Mouse (Mus musculus) midbrain, postnatal 0 days (tissue): ENCODE data around the gene Tceal8. TPM values are rescaled to one million over a fixed set of nuclear protein-coding genes. Genes with fewer than 3 reads are reported as not detected.
"Not testable (repeated sequence)": the region's sequence is repeated elsewhere in the genome, so short reads cannot be mapped to it uniquely, and the experiment has no call there.

Source experiments
- ATAC-seq: fragments of 200-750 bp; cut with Nextera tagmentation; 2 replicates; pipeline ENCODE4 v1.8.0; 2017; ENCODE audit warnings: moderate number of reproducible peaks, mild to moderate bottlenecking, moderate TSS enrichment, moderate library complexity; ENCODE audit not compliant: low FRiP score
- DNase-seq: peaks from one replicate; pipeline ENCODE4 v3.0.0-alpha.2; 2015; ENCODE audit warnings: low spot score
- H3K27ac ChIP-seq: fragments of 300-500 bp; sonication (generic); 2 replicates; pipeline ENCODE4 v1.5.1; 2014; ENCODE audit warnings: low read depth, mild to moderate bottlenecking, low read length, mixed read lengths
- H3K27me3 ChIP-seq: fragments of 300-500 bp; sonication (generic); 2 replicates; pipeline ENCODE4 v1.6.1; 2014; ENCODE audit warnings: low read length, control low read depth, mixed read lengths; ENCODE audit not compliant: insufficient read depth
- H3K36me3 ChIP-seq: fragments of 300-500 bp; sonication (generic); 2 replicates; pipeline ENCODE4 v1.6.1; 2014; ENCODE audit warnings: low read length, control low read depth, mixed read lengths; ENCODE audit not compliant: insufficient read depth
- H3K4me1 ChIP-seq: fragments of 300-500 bp; sonication (generic); 2 replicates; pipeline ENCODE4 v1.6.1; 2014; ENCODE audit warnings: mild to moderate bottlenecking, control low read depth, antibody characterized with exemption, low read length, mixed read lengths; ENCODE audit not compliant: insufficient read depth
- H3K4me2 ChIP-seq: fragments of 300-500 bp; sonication (generic); 2 replicates; pipeline ENCODE4 v1.6.1; 2014; ENCODE audit warnings: low read depth, mild to moderate bottlenecking, low read length, mixed read lengths; ENCODE audit not compliant: poor library complexity, severe bottlenecking
- H3K4me3 ChIP-seq: fragments of 300-500 bp; sonication (generic); 2 replicates; pipeline ENCODE4 v1.5.1; 2014; ENCODE audit warnings: low read depth, mild to moderate bottlenecking, low read length, moderate library complexity
- H3K9ac ChIP-seq: fragments of 300-500 bp; sonication (generic); replicated peaks from 2 replicates; pipeline ENCODE4 v1.6.1; 2014; ENCODE audit warnings: mild to moderate bottlenecking, low read length, moderate library complexity, mixed read lengths; ENCODE audit not compliant: poor library complexity, severe bottlenecking
- H3K9me3 ChIP-seq: fragments of 300-500 bp; sonication (generic); 2 replicates; pipeline ENCODE4 v1.6.1; 2016; ENCODE audit warnings: low read length, control low read depth
- CTCF ChIP-seq: IDR thresholded peaks from 2 replicates; pipeline ENCODE4 v1.5.1; 2016; ENCODE audit warnings: antibody characterized with exemption, mild to moderate bottlenecking
- WGBS: fragments of 180-500 bp; shearing (Covaris S2); extraction: QIAGEN DNeasy Blood & Tissue Kit; methylation state at CpG from one replicate; pipeline ENCODE4 v1.1.7; 2014; 5-methylcytosine and 5-hydroxymethylcytosine counted together
- polyA plus RNA-seq: library from polyadenylated mRNA; unstranded; fragments of >200 nt; fragmentation: Nextera tagmentation; extraction: Ambion mirVana; gene quantifications from 2 replicates; pipeline ENCODE4 v1.2.1, GENCODE M21; 2015
- total RNA-seq: library from RNA; depleted of rRNA; stranded (reverse); fragments of >200 nt; gene quantifications from 2 replicates; pipeline ENCODE4 v1.2.3, GENCODE M21; 2014

The Tceal8 gene
- total and polyA plus RNA-seq, 2 experiments from 2014 or later: 84.0 to 135 TPM

DNA sequence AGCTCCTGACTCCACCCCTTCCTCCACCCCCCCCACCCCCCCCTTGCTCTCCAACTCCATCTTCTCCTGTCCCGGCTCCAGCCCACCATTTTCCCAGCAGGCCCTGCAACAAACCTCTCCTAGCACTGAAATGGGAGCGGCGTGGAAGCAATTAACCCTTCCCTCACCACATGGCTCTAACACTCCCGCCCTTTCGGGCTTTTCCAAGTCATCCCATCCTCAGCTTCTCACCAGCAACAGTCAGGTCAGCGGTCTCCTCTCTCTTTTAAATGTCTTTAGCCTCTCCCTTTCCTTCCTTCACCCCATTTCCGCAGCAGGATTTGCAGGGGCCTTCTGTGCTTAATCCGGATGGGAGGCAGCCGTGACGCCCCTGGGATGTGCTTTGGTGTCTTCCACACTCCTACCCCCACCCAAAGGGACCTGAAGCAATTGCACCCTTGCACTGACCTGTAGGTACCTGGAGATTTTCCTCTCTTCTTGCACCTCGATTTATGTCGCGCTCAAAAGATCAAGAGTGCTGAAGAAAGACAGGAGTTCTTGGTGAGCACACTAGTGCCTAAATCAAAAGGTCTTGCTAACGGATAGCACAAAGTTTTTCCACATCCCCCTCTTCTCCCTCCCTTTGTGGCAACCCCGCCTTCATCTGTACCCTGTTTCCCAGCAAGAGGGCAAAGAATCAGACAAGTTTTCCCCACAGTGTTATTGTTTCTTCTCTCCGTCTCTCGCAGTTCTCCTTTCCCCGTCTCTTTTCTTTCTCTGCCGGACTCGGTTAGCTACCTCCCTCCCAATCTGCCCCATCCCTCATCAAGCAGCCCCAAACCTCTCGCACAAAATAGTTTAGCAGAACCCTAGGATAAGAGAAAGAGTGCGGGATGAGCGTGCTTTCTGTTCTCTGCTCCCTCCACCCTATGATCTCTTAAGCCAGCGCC is 689 bp downstream of the Tceal8 start:
- no peaks in the 10 kb centered on the region for H3K27me3 ChIP-seq
- DNase-seq (peak; percentile 86), ATAC-seq (peak; percentile 83)
- peak overlapping the region; percentile 45 for H3K4me2 ChIP-seq
- TF ChIP-seq CTCF: no peak
- H3K4me3 ChIP-seq: peak overlapping the region; percentile 50
- 19% methylated on average over 24 of the region's 24 CpGs for WGBS
- H3K27ac ChIP-seq: peak overlapping the region; percentile 82
- H3K36me3 ChIP-seq: no peaks in the 10 kb centered on the region
- H3K9me3 ChIP-seq: no peaks in the 10 kb centered on the region
- H3K4me1 ChIP-seq: no peaks in the 10 kb centered on the region
- H3K9ac ChIP-seq: peak overlapping the region; percentile 59

DNA sequence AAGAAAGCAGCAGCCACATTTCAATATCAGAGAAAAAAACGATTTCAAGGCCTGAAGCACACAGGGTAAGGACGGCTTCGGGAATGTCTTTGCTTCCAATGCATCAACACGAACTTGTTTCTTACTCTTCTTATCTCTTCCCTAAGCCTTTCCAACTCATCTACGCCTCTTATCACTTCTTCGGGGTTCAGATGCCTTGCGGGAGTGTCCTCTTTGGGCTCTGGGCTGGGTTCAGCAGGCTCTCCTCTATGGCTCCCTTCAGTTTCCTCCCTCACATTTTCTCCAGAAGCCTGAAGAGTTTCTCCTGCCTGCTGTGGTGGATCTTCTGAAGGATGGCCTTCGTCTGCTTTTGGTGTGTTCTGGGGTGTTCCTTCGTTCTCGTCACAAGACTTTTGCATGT is 1.5 kb downstream of the Tceal8 start:
- ATAC-seq (no peak), DNase-seq (no peak)
- WGBS: 65% methylated on average over 10 of the region's 10 CpGs
- Histone ChIP-seq H3K27me3 (no peaks in the 10 kb centered on the region), H3K9me3 (no peaks in the 10 kb centered on the region), H3K36me3 (no peaks in the 10 kb centered on the region), H3K4me1 (no peaks in the 10 kb centered on the region), H3K4me2 (peak overlapping the region; percentile 45), H3K27ac (no peak overlapping the region), H3K4me3 (peak overlapping the region; percentile 50; the same call in 1 of the 2 replicates), H3K9ac (no peak overlapping the region)
- TF ChIP-seq CTCF: no peak

DNA sequence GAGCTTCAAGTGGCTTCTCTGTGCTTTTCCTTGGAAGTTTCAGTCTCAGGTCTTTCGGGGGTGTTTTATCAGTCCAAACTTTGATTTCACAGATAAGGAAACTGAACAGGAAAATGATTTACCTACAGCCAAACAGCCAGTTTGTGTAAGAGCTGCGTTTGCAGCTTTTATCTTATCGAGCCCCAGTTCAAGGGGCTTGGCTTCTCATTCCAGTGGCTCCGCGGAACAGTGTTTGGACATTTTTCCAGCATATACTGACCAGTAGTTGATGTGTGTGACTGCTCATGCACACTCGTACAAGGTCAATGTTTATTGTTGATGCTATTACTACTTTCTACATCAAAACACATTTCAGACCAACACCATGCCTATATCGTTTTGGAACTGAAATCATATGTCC is 27.9 kb downstream of the Tceal8 start:
- 79% methylated on average over 7 of the region's 7 CpGs for WGBS
- Histone ChIP-seq H3K9me3 (no peaks in the 10 kb centered on the region), H3K9ac (no peak overlapping the region), H3K27ac (no peak overlapping the region), H3K4me1 (no peaks in the 10 kb centered on the region), H3K36me3 (no peaks in the 10 kb centered on the region), H3K4me3 (no peak overlapping the region), H3K27me3 (no peaks in the 10 kb centered on the region), H3K4me2 (no peak overlapping the region)
- no peak for DNase-seq
- no peak for ATAC-seq
- TF ChIP-seq CTCF: no peak

DNA sequence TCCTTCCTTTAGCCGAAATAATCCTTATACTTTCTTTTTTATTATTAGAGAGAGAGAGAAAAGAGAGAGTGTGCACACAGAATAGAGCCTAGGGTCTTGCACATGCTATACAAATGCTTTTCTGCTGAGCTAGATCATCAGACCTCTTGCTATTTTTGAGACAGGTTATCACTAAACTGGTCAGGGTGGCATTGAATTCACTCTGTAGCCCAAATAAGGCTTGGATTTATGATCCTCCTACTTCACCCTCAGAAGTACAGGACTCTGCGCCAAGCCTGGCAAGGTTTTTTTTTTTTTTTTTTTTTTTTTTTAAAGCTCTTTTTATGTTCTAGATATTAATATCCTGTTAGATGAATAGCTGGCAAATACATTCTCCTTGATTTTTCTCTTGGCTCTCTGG is 28.4 kb downstream of the Tceal8 start:
- ATAC-seq (no peak), DNase-seq (no peak)
- no peaks in the 10 kb centered on the region for H3K27me3 ChIP-seq
- no peak overlapping the region for H3K4me2 ChIP-seq
- H3K4me3 ChIP-seq: no peak overlapping the region
- WGBS: 85% methylated on average over 2 of the region's 2 CpGs
- no peak overlapping the region for H3K27ac ChIP-seq
- no peaks in the 10 kb centered on the region for H3K36me3 ChIP-seq
- H3K9ac ChIP-seq: no peak overlapping the region
- H3K4me1 ChIP-seq: no peaks in the 10 kb centered on the region
- no peak for TF ChIP-seq CTCF
- H3K9me3 ChIP-seq: no peaks in the 10 kb centered on the region

DNA sequence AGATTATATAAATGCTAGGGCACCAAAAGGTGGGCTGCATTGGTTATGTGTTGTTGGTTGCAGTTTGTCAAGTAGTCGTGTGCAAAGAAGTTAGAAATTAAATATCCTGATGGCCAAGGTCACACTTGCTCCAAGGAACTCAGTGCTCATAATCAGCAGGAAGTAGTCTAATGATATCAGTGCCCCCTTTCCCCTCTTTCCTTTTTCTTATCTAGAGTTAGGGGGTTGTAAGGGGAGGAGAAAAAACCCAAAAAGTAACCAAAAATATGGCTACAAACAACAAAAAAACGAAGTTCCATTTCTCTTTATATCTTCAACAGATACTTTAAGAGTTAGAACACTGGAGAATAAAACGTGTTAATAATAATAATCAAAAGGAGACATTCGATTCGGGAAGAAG is 30.8 kb downstream of the Tceal8 start:
- Histone ChIP-seq H3K4me1 (no peaks in the 10 kb centered on the region), H3K4me2 (no peak overlapping the region), H3K9ac (no peak overlapping the region), H3K27me3 (no peaks in the 10 kb centered on the region), H3K9me3 (no peaks in the 10 kb centered on the region), H3K36me3 (no peaks in the 10 kb centered on the region), H3K27ac (no peak overlapping the region), H3K4me3 (no peak overlapping the region)
- WGBS: 80% methylated on average over 5 of the region's 5 CpGs
- TF ChIP-seq CTCF: no peak
- DNase-seq (no peak), ATAC-seq (no peak)

DNA sequence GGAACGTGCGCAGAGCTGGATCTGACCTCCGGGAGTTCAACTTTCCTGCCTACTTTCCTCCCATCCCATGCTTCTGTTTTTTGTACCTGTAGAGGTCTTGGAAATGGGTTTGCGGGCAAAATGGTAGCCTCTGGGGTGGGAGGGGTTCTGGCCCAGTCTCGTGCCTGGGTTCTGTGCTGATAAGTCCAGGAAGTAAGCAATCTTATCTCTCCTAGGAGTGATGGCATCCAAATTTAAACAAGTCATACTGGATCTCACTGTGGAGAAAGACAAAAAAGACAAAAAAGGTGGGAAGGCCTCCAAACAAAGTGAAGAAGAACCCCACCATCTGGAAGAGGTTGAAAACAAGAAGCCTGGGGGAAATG is 32.5 kb downstream of the Tceal8 start:
- ATAC-seq, H3K27me3 ChIP-seq, H3K9me3 ChIP-seq, H3K27ac ChIP-seq, H3K4me1 ChIP-seq, DNase-seq, H3K36me3 ChIP-seq: not testable (repeated sequence)
- Histone ChIP-seq H3K4me2 (peak overlapping the region; percentile 49), H3K9ac (0 out of 2 replicates have a peak overlapping the region, but pooled peaks have one; percentile 8), H3K4me3 (peak overlapping the region; percentile 34)
- WGBS: 21% methylated on average over 5 of the region's 5 CpGs

DNA sequence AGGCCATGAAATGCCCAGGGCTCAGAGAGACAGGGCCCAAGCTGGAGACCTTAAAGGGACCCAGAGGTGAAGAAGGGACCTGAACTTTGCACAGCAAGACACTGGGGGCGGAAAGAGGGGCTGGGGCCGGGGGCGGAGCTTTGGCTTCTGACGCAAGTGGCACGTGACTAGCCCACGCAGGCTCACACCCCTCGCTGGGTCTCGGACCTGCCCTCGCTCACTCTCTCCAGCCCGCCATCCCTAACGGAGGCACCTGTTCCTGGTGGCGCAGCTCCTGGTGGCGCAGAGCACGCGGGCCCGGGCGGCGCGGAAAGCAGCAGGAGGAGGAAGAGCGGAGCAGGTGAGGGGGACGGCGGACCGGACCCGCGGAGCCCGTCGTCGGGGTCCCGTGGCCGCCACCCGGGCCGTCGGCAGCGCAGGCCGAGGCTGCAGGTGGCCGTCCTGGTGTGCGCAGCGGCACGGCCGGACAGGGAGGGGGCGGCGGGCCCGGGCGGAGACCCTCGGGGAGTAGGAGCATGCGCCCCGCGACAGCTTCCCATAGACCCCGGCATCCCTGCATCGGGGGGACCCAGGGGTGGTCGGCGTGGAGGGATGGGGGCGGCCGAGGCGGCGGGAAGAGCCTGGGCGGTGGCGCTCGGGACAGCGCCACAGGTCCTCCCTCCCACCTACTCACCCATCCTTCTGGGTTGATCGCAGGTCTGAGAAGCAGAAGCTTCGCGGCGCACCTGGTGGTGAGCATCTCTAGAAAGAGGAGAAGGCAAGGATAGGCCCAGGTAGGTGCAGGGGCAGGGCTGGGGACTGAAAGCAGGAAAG is 33.1 kb downstream of the Tceal8 start, which contains the start of gene Bex4:
TSS of gene Bex4 (plus strand) at position 170 of the 813 bp plus-strand sequence.
- not testable (repeated sequence) for H3K4me1 ChIP-seq, DNase-seq, H3K9me3 ChIP-seq, H3K27ac ChIP-seq, H3K27me3 ChIP-seq, H3K36me3 ChIP-seq
- Histone ChIP-seq H3K4me3 (peak within 1 kb of the TSS; percentile 34), H3K9ac (0 out of 2 replicates have a peak within 1 kb of the TSS, but pooled peaks have one; percentile 8), H3K4me2 (peak within 1 kb of the TSS; percentile 49)
- peak; percentile 97 for ATAC-seq
- no CpG with 5 or more reads among the region's 64 CpGs for WGBS
